Mouse (Mus musculus) right cerebral cortex, postnatal 4 days (tissue): ENCODE measurements around the gene Rasip1.

Source experiments
- DNase-seq: peaks from one replicate; pipeline ENCODE4 v3.0.0-alpha.2; 2022

The Rasip1 gene

DNA sequence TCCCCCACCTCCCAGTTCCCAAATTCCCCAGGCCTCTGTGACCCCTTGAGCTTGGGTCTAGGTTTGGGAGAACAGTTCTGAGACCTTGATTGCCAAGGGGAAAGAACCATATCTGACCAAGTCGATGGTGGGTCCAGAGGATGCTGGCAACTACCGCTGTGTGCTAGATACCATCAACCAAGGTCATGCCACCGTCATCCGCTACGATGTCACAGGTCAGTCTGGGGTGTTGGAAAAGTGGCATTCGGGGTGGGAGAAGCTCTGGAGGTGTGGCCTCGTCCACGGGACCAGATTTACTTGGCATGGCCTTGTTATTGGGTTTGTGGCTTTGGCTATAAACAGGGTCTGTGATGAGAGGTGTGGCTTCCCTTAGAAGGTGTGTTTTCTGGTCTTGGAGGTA, 1.8 kb upstream of the Rasip1 start:
- no peak for DNase-seq

DNA sequence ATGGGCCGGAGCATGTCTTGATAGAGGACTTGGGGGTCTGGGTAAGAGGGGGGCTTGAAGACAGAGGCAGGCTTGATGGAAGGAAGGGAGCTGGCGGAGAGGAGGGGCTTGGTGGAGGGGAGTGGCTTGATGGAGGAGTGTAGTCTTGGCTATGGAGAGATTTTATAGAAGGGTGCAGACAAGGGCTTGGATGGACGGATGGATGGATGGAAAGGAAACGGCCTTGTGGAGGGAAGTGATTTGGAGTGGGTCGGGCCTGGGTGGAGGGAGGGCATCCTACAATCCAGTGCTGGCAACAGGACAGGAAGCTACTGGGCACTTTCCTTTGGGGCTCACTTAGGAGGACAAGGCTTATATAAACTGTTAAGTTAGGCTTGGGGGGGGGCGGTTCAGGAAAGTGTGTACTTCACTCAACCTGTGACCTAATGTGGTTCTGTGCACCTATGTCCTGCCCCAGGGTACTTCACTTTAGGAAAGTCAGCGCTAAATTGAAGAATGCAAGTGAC, 664 bp upstream of the Rasip1 start:
- no peak for DNase-seq

DNA sequence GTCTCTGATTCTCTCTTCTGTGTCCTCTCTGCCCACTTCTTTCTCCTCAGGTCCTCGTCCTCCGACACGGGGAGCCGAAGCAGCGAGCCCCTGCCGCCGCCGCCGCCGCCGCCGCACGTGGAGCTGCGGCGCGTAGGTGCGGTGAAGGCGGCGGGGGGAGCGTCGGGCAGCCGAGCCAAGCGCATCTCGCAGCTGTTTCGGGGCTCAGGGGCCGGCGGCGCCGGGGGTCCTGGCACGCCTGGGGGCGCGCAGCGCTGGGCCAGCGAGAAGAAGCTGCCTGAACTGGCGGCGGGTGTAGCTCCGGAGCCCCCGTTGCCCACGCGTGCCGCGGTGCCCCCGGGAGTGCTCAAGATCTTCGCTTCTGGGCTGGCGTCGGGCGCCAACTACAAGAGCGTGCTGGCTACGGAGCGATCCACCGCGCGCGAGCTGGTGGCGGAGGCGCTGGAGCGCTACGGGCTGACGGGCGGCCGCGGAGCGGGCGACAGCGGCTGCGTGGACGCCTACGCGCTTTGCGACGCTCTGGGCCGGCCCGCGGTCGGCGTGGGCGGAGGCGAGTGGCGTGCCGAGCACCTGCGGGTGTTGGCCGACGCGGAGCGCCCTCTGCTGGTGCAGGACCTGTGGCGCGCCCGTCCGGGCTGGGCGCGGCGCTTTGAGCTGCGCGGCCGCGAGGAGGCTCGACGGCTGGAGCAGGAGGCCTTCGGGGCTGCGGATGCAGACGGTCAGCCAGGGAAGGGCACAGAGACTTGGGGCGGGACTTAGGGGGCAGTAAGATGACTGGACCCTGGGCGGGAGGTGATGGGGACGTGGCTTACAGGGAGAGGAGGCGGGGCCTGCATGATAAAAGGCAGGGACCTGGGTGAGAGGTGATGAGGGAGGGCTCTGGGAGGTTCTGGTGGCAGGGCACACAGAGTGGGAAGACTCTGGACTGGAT, 1.3 kb downstream of the Rasip1 start:
- DNase-seq = peak; percentile 88

DNA sequence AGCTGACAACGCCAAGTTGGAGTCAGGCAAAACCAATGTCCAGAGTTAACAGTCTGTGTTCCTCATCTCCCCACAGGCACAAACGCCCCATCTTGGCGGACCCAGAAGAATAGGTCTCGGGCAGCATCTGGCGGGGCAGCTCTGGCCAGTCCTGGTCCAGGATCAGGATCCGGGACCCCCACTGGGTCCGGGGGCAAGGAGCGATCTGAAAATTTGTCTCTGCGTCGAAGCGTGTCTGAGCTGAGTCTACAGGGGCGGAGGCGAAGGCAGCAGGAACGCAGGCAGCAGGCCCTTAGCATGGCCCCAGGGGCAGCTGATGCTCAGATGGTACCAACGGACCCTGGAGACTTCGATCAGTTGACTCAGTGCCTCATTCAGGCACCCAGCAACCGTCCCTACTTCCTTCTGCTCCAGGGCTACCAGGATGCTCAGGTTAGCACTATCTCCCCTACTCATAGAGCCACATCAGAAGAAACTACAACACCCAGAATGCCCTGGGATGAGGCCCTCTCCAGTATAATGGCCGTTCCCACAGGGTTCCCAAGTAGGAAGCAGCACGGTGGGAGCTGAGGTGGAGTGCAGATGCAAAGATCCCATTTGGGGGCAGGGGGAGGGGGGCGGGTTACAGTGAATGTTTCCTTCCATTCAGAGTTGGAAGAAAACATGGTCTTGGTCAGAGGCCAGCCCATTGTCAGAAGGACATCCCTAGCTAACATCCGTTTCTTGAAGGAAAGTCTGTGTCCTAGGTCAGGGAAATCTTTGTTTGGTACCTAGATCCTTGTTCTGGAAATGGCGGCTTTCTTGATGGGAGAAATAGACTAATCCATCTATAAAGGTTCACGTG, 3.0 kb downstream of the Rasip1 start:
- no peak for DNase-seq

DNA sequence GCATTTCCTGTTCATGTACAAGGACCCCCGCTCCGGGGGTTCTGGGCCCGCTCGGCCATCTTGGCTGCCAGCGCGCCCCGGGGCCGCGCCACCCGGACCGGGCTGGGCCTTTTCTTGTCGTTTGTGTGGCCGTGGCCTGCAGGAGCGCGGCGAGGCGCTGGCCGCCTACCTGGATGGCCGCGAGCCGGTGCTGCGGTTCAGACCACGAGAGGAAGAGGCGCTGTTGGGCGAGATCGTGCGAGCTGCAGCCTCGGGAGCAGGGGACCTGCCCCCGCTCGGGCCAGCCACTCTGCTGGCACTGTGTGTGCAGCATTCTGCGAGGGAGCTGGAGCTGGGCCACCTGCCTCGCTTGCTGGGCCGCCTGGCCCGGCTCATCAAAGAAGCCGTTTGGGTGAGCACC, 5.2 kb downstream of the Rasip1 start:
- no peak for DNase-seq

DNA sequence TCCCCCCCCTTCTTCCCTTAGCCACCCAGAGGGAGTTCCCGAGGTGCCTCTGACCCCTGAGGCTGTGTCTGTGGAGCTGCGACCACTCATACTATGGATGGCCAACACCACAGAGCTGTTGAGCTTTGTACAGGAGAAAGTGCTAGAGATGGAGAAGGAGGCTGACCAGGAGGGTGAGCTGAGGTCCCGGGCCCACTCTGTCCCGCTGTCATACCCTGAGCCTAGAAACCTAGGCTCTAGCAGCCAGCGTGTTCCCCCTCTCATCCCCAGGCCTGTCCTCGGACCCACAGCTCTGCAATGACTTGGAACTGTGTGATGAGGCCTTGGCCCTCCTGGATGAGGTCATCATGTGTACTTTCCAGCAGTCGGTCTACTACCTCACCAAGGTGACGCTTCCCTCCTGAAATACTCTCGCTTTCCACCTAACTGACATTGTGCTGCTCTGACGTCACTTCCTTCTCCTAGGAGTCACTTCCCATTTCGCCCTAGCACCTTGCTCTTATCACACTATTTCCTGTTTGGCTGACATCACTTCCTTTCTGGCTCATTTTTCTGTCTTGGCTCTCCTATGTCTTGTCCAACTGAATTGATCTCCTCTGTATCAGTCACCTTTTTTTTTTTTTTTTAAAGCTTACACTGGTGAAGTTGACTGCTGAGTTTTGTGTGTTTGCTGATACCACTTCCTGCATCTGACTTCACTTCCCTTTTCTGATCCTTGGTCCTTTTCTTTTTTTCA, 7.8 kb downstream of the Rasip1 start:
- no peak for DNase-seq

DNA sequence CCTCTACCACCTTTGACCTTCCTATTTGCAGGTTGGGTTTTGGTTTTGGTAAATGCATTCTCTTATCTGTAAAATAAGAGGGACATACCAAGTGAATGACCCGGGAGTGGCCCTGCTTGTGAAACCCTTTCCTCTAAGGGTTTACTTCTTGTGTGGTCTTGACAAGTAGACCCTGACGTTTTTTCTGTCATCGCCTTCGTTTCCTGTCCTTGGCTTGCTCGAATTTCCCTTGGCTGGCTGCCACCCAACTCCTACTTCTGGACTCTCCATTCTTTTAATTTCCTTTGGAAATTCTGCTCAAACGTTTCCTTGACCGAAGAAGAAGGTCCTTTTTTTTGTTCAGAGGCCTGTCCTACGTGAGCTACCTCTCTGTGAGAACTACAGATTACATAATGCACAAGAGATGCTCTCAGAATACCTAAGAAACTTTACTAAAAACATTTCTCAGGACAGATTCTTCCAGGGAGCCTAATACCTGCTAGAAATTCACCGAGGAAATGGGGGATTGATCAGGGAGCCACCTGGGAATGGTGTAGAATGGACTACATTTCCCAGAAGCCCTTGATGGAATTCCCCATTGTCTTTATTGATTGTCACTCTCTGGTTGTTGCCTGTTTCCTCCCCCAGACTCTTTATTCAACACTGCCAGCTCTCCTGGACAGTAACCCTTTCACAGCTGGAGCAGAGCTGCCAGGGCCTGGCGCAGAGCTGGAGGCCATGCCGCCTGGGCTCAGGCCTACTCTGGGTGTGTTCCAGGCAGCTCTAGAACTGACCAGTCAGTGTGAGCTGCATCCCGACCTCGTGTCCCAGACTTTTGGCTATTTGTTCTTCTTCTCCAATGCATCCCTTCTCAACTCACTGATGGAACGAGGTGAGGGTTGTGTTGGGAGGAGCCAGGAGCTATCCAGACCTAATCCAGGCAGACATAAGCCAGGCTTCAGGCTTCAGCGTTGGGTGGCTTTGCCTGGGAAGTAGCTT, 8.7 kb downstream of the Rasip1 start:
- DNase-seq = no peak

DNA sequence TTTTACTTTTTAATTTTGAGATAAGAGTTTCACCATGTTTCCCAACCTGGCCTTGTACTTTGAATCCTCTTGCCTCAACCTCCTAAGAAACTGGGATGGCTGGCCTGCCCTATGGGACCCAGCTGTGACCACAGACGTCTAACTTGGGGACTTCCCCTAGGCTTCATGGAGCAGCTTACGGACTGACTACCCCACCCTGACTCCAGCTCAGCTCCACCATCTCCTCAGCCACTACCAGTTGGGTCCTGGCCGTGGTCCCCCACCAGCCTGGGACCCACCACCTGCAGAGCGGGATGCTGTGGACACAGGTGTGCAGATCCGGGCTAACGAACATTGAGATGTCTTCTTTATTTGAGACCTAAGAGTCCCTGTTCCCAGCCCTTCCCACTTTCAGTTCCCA, 10.4 kb downstream of the Rasip1 start:
- DNase-seq = no peak

DNA sequence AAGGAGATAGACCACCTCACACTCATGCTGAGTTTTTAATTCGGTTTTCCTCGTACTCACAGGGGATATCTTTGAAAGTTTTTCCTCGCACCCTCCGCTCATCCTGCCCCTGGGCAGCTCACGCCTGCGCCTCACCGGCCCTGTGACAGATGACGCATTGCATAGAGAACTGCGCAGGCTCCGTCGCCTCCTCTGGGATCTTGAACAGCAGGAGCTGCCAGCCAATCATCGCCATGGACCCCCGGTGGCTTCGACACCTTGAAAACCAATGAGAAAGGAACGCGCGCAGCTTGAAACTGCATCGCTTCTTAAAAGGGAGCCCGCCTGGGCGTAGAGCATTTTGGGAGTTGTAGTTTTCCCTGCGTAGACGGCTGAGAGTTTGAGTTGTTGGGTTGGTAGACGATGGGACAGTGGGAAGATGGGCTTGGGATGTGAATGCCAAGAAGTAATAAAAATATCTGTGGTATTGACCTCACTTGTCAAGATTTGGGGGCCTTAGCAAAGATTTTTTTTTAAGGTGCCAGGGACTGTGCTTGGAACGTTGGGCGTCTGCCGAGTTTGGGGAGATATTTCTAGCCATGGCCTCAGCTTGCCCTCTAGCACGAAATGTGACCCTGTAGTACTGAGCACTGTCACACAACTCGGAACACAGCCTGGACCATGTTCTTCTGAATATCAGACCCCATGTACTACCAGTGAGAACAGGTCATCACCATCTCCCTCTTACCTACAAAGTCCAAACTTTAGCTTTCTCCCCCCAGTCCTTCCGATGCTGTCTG, 11.5 kb downstream of the Rasip1 start:
- peak; percentile 92 for DNase-seq

DNA sequence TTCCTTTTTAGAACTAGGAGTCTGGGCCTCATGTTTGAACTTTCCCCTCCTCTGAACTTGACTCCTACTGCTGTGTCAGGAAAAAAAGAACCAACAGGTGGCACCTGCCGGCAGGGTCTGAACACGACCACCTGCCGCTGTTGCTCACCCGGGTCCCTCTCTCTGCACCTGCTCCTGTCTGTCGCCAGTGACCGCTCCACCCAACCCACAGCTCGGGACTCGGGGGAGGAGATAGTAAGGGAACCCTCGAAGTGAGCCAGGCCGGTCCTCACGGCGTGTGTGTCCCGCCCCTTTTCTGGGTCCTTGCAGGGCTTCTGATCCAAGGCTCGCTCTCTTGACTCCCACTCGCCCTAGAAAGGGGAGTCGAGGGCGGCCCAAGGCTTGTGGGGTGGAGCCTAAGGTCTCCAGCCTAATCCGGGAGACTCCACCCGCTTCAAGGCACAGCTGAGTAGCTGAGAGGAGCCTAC, 12.3 kb downstream of the Rasip1 start, which contains the start of gene Mamstr:
Gene Mamstr, plus strand, starts transcription at position 417 of the 467 bp plus-strand sequence.
- no peak for DNase-seq

DNA sequence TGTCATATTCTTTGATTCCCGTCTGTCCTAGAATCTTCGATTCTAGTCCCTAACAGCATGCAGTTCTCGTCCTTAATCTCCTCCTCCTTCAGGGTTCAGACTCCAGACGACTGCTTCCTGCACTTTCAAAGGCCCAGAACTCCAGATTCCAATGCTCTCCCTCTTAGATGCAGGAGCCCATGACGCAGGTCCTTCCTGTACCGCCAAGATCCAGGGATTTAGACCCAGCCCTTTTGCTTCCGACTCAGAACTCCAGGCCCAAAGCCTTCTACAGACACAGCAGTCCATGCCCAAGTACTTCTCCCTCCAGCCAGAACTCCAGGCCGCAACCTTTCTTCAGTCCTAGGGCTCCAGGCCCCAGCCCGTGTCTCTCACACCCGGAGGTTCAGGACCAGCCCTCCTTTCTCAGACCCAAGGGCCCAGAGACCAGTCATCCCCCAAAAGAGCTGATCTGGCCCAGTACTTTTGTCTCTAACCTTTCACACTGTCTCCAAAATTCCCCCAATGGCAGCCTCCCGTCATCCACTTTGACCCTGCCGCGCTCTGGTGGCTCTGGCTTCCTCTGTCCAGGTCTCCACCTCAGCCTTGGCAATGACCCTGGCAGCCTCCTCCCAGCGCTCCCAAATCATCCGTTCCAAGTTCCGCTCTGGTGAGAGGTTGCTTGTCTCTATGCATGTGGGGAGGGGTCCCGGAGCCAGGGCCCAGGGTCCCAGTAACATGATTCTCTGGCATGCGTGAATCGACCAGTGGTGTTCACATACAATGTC, 13.1 kb downstream of the Rasip1 start:
- DNase-seq = no peak

DNA sequence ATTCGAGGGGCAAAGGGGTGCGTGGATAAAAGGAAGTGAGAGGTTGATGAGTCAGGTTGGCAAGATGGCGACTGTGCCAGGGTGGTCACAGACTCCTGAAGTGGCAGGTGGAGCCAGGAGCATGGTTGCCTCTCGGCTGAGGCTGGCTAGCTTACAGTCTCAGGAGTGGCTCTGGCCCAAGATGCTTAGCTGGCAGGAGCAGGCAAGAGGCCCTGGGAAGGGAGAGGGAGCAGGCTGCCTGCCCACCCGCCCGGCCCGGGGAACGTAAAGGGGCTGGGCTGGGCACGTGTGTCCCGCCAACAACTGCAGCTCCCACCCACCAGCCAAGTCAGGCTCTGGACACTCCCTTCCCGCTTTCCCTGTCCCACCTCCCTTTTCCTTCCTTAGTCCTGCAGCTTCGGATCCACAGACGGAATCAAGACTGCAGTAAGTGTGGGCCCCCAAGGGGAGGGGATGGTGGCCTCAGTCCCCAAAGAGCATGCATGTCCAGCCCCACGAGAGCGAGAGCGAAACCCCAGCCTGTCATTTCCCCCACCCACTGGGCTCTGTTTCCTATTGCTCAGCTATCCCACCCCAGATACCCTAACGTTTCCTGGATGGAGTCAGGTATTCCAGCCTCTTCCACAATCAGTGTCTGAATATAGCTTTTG, 14.2 kb downstream of the Rasip1 start:
- DNase-seq = no peak

DNA sequence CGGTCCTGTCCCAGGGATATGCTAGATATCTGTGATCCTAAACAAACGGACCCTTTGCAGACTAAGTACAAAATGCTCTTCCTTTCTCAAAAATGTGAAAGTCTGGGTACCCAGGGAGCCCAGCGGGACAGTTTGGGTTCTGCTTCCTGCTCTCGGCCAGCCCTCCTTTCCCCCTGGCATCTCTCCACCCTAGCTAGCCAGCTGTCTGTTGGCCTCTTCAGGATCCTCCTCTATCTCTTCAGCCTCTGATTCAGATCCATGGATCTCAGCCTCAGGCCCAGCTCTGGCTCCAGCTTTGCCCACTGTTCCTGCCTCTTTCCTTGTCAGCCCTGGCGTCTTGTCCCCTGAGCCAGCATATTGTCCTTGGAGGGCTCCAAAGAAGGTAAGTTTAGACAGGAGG, 14.8 kb downstream of the Rasip1 start:
- DNase-seq = no peak

DNA sequence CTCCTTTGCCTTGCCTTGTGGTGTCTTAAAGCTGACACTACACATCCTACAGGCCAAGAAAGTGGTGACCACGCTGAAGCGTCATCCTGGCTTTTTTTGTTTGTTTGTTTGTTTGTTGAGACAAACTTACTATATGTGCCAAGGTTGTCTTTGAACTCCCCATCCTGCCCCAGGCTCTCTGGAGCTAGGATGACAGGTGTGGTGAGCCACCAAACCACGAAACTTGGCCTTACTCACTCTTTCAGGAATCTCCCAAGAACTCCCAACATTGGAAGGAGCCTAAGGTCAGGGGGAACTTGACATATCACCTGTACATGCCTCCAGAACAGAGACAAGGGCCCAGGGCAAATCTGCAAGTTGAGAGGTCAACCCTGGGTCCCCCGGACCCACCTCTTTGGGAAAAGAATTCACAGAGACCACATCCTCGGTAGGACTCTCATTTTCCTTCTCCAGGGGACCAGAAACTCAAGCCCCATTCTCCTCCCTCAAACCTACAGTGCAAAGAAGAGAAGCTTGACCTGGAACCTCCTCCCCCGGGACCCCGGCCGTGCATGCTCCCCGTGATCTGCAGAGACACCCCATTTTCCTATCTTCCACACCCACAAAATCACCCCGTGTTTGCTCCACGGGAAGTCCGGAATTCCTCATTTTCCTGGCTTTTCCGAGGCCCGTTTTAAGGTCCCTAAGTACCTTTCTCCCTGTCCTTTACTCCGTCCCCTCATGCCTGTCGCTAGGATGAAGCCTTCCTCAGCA, 15.4 kb downstream of the Rasip1 start:
- no peak for DNase-seq

DNA sequence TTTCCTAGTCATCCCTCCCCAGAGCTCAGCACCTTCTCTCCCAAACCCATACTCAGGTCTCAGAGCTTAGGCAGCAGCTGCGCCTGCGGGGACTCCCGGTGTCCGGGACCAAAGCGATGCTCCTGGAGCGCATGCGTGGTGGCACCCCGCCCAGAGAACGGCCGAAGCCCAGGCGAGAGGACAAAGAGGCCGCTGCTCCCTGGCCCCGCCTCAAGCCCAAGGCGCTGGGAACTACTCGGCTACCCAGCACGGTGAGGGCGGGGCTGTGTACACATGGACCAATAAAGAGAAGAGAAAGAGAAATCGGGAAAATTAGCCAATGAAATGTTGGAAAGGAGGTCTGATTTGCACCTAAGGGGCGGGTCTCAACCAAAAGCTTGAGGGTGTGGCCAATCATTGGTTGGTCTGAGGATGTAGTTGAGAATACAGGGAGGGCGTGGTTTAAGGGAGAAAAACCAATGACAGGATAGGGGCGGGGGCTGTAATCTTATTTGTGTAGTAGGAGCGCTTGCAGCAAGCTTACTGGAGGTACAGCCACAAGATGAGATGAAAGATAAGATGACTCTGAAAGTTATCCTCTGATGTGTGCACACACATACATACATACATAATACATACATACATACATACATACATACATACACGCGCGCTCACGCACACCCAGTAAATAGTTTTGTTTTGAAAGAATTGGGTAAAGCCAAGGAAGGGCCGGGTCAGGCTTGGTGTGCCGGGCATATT, 16.3 kb downstream of the Rasip1 start:
- DNase-seq = peak; percentile 91

DNA sequence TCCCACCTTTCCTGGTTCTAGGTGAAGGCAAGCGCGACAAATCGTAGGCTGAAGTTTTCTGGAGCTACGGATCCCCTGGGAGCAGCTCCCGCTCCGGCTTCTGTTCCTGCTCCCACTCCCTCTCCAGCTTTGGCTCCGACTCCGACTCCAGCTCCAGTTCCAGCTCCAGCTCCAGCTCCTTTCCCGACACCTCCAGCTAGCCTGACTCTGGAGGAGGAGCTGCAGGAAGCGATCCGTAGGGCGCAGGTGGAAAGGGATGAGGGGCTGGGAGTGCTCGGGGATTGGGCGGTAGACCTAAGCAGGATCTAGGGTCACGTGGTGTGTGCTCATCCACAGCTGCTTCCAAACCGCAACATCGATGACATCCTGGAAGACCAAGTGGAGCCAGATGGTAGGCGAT, 16.9 kb downstream of the Rasip1 start:
- DNase-seq = peak; percentile 40

DNA sequence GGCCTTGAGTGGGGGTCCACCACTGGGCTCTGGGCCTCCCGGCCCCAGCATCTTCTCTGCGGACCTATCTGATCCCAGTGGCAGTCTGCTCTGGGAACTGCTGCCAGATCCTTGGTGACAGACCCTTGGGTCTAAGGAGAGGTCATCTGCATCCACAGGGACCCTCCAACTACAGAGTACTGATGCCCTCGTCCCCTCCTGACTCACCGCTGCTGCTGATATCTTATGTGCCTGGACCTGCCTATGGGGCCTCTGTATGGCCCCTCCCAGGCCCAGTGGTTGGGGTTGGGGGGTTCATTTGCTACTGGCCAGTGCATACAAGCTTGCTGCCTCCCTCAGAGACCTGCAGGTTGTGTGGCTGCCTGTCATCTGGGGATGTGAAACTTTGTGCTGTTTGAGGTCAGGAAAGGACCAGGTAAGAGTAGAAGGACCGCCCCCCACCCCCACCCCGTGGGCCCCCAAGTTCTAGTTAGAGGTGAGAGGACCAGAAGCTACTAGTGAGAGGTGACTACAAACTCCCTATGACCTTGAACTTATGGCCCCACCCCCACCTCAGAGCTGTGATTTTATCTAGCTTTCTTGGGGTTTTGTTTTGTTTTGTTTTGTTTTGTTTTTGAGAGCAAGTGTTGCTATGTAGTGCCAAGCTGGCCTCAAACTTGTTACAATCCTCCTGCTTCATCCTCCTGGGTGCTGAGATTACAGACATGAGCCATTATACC, 17.7 kb downstream of the Rasip1 start:
- no peak for DNase-seq
